Mouse (Mus musculus) adipose tissue, adult 10 weeks (tissue): ENCODE measurements around the gene Hook2. TPM values are rescaled to one million over a fixed set of nuclear protein-coding genes. Genes with fewer than 3 reads are reported as not detected.

Source experiments
- polyA plus RNA-seq: library from polyadenylated mRNA; stranded (reverse); fragments of 350-450 nt; fragmentation: Illumina TruSeq; extraction: RNeasy Lipid Tissue Mini Kit (QIAGEN cat#74804); gene quantifications from one replicate; pipeline ENCODE4 v1.2.3, GENCODE M21; 2014; ENCODE audit warnings: low read depth, low replicate concordance

Hook2 gene
- 30.4 TPM for polyA plus RNA-seq

DNA sequence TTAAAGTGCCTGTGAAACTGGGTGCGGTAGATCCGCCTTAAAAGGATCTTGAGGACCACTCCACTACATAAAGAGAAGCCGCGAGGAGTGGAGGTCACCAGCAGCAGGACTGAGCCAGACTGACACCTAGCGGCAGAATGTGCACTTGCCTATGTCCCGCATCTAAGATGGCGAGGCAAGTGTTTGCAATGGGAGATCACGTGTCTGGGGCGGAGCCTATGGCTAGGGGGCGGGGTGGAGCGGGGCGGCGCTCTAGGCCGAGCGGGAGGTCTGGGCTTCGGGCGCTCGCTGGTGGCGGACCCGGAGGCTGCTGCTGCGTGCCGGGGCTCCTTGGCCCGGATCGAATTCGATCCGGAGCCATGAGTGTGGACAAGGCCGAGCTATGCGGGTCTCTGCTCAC is at the start of gene Hook2:
Gene Hook2, plus strand, starts transcription at position 255 of the 400 bp plus-strand sequence.

DNA sequence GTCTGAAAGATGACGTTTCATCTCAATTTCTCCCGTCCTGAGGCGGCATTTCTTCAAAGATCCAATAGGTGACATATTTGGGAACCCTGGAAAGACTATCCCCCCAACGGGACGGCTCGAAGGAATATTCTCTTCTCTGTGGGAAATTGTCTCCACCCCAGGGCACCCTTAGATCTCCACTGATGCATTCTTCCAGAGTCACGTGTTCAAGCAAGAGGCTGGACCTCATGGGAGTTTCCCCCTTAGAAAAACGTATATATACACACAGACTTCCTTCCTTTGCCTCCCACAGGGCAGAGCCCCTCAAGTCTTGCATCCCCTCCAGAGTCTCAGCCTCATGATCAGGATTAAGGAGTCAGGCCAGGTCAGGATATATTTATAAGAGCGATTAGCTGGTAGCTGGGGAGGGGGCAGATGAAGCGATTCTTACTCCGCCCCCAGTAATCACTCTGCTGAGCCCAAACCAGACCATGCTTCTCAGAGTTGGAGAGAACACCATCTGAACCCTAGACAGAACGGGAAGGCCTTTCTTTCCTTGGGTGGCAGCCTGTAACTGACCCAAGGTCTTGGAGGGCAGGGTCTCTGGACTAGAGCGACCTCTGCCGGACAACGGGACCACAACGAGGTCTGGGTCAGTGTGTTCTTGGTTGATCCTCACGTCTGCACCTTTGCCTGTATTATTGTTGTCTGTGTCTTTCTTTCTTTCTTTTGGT is 43.7 kb upstream of the Hook2 start, which contains the start of gene Rtbdn:
Gene Rtbdn, plus strand, starts transcription at position 464 of the 713 bp plus-strand sequence.

GRCm38 (mm10) chr8:84969241-84970134 is 20.9 kb upstream of the Hook2 start, which contains the start of the genes Gm49661, Prdx2 and Rnaseh2a:
Gene Gm49661, minus strand, starts transcription at chr8:84969433.
Gene Prdx2, plus strand, starts transcription at chr8:84969587.
Gene Rnaseh2a, minus strand, starts transcription at chr8:84969767.

GRCm38 (mm10) chr8:84978248-84978940 is 12.0 kb upstream of the Hook2 start, which contains the start of gene Junb:
Gene Junb, minus strand, starts transcription at chr8:84978718.

GRCm38 (mm10) chr8:85014431-85014830 is 24.0 kb downstream of the Hook2 start, which contains the start of gene Best2:
Gene Best2, minus strand, starts transcription at chr8:85014531.

GRCm38 (mm10) chr8:85025098-85025932 is 34.9 kb downstream of the Hook2 start, which contains the start of gene Asna1:
Gene Asna1, minus strand, starts transcription at chr8:85025281.

GRCm38 (mm10) chr8:85026670-85027515 is 36.5 kb downstream of the Hook2 start, which contains the start of gene Trir:
Gene Trir, plus strand, starts transcription at chr8:85026823.

DNA sequence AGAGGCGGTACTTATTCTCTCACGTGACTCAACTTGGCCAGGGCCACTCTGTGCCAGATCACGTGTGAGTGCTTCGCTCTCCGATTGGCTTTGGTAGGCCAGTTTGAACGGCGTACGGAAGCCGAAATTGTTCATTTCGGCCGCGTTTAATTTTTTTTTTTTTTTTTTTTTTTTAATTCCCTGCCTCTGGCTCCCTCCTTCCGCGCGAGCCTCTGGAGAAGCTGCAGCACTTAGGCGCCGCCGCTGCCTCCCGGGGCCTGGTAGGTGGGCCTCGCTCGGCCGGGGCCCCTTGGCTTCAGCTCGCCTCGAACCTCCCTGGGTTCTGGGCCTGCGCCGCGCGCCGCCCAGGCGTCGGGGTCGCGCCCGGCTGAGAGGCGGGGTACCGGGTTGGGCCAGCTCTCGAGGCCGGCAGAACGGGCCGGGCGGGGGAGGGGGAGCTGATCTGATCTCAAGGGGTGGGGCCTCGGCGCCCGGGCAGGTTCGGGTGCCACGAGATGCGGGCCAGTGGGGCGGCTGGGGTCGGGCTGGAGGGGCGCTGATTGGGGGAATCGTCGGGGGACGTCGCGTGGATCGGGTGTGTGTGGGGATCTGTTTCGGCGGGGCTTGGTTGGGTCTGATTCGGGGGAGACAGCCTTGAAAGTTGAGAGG is 46.4 kb downstream of the Hook2 start, which contains the start of gene Tnpo2:
Gene Tnpo2, plus strand, starts transcription at position 198 of the 648 bp plus-strand sequence.

Other genes starting within 250 kb of the Hook2 start
- gene Nfix, start 190.3 kb upstream of the Hook2 start, polyA plus RNA-seq, result 69.9 TPM
- gene Dand5, start 167.8 kb upstream of the Hook2 start, polyA plus RNA-seq, result 6.5 TPM
- gene Gadd45gip1, start 159.1 kb upstream of the Hook2 start, polyA plus RNA-seq, result 13.5 TPM
- gene Rad23a, start 149.9 kb upstream of the Hook2 start, polyA plus RNA-seq, result 56.6 TPM
- 1,480 TPM for gene Calr, start 143.7 kb upstream of the Hook2 start, polyA plus RNA-seq
- gene Farsa, start 133.6 kb upstream of the Hook2 start, polyA plus RNA-seq, result 31.3 TPM
- 21.8 TPM for gene Syce2, start 118.5 kb upstream of the Hook2 start, polyA plus RNA-seq
- gene Gcdh, start 96.7 kb upstream of the Hook2 start, polyA plus RNA-seq, result 45.3 TPM
- gene Klf1, start 88.7 kb upstream of the Hook2 start, polyA plus RNA-seq, result 0.34 TPM
- gene Dnase2a, start 82.0 kb upstream of the Hook2 start, polyA plus RNA-seq, result 46.1 TPM
- gene Mast1, start 53.2 kb upstream of the Hook2 start, polyA plus RNA-seq, result 0.45 TPM
- not detected for gene Rtbdn, start 43.6 kb upstream of the Hook2 start, polyA plus RNA-seq
- gene Gm49661, start 21.2 kb upstream of the Hook2 start, polyA plus RNA-seq, result 6.1 TPM
- 210 TPM for gene Prdx2, start 21.0 kb upstream of the Hook2 start, polyA plus RNA-seq
- gene Rnaseh2a, start 20.8 kb upstream of the Hook2 start, polyA plus RNA-seq, result 64.5 TPM
- gene Junb, start 11.9 kb upstream of the Hook2 start, polyA plus RNA-seq, result 44.8 TPM
- not detected for gene Best2, start 23.9 kb downstream of the Hook2 start, polyA plus RNA-seq
- gene Asna1, start 34.7 kb downstream of the Hook2 start, polyA plus RNA-seq, result 81.0 TPM
- gene Trir, start 36.2 kb downstream of the Hook2 start, polyA plus RNA-seq, result 87.2 TPM
- gene Tnpo2, start 46.3 kb downstream of the Hook2 start, polyA plus RNA-seq, result 46.5 TPM
- 31.5 TPM for gene Fbxw9, start 69.5 kb downstream of the Hook2 start, polyA plus RNA-seq
- not detected for gene Gm5741, start 77.4 kb downstream of the Hook2 start, polyA plus RNA-seq
- 25.9 TPM for gene Dhps, start 81.2 kb downstream of the Hook2 start, polyA plus RNA-seq
- 89.8 TPM for gene Wdr83os, start 90.1 kb downstream of the Hook2 start, polyA plus RNA-seq
- gene Wdr83, start 90.7 kb downstream of the Hook2 start, polyA plus RNA-seq, result 23.2 TPM
- gene Man2b1, start 92.7 kb downstream of the Hook2 start, polyA plus RNA-seq, result 115 TPM
- gene Zfp791, start 132.5 kb downstream of the Hook2 start, polyA plus RNA-seq, result 5.5 TPM
- not detected for gene Cks1brt, start 161.3 kb downstream of the Hook2 start, polyA plus RNA-seq
- gene Olfr371, start 235.4 kb downstream of the Hook2 start, polyA plus RNA-seq, result not detected